9 mouse cellular contexts compared by ENCODE assay signal in genomic region chr11:76436009-76436408, GRCm38 (mm10). TPM values are rescaled to one million over a fixed set of nuclear protein-coding genes. Genes with fewer than 3 reads are reported as not detected.
DNase-seq lines count a peak whose midpoint lies in the region; ATAC-seq and TF ChIP-seq lines count a peak whose summit lies in the region.
"Had no signal": no experiment of that assay in that cellular context is flagged by ENCODE, and none has a peak within 500 bp of the region (broad histone marks: within the 10 kb centered on the region; RNA-seq: fewer than 3 reads in every experiment).

No protein-coding gene starts in this region.

- intact Hi-C loops in gastrocnemius, postnatal 14 days (cut with DNase I; ENCODE audit: low total_unique reads), result no loop called here

- no peaks in the 10 kb centered on the region for H3K9me3 ChIP-seq in intestine, embryonic 16.5 days (ENCODE audit: control insufficient read depth, low read length)
- H3K9me3 ChIP-seq in forebrain, embryonic 10.5 days, result no peaks in the 10 kb centered on the region

- H3K27me3 ChIP-seq in kidney, adult 2 months (replicated peaks; ENCODE audit: control insufficient read depth, insufficient read depth, low read length), result no peaks in the 10 kb centered on the region
- H3K27me3 ChIP-seq in intestine, embryonic 16.5 days (replicated peaks; ENCODE audit: control insufficient read depth, insufficient read depth, low read length), result no peaks in the 10 kb centered on the region
- peaks cover 51% of the 10 kb centered on the region for H3K27me3 ChIP-seq in forebrain, embryonic 10.5 days (ENCODE audit: poor library complexity, severe bottlenecking)

- H3K4me3 ChIP-seq in kidney, adult 2 months (ENCODE audit: insufficient read depth, low read depth, low read length), result 0 out of 2 replicates have a peak overlapping the region, but pooled peaks have one; percentile 33
- H3K4me3 ChIP-seq in cortical plate, adult 2 months (ENCODE audit: insufficient read depth, low read length), result peak overlapping the region; percentile 47
- peak overlapping the region; percentile 49 for H3K4me3 ChIP-seq in intestine, embryonic 16.5 days (ENCODE audit: low read length)
- H3K4me3 ChIP-seq in forebrain, embryonic 10.5 days, result no peak overlapping the region

- no peak for ATAC-seq in intestine, embryonic 16.5 days

- TF ChIP-seq POLR2A in kidney, adult 2 months (IDR thresholded peaks at IDR 0.05; ENCODE audit: low read depth, low read length), result no peak
- no peak for TF ChIP-seq POLR2A in cortical plate, adult 2 months (IDR thresholded peaks at IDR 0.05; ENCODE audit: extremely low read depth, insufficient read depth, low read length)

- H3K36me3 ChIP-seq in kidney, adult 2 months (ENCODE audit: control insufficient read depth, insufficient read depth, low read length), result no peaks in the 10 kb centered on the region
- H3K36me3 ChIP-seq in intestine, embryonic 16.5 days (ENCODE audit: control insufficient read depth, insufficient read depth, low read length), result peaks cover 5% of the 10 kb centered on the region; the same call in 1 of the 2 replicates
- peaks cover 31% of the 10 kb centered on the region for H3K36me3 ChIP-seq in forebrain, embryonic 10.5 days (replicated peaks)

- 83% methylated on average over 5 of the region's 5 CpGs for WGBS in kidney, adult 2 months
- 81% methylated on average over 5 of the region's 5 CpGs for WGBS in intestine, embryonic 16.5 days
- 87% methylated on average over 5 of the region's 5 CpGs for WGBS in forebrain, embryonic 10.5 days

- no peaks in the 10 kb centered on the region for H3K4me1 ChIP-seq in kidney, adult 2 months (ENCODE audit: control insufficient read depth, insufficient read depth, low read length)
- peaks cover 28% of the 10 kb centered on the region for H3K4me1 ChIP-seq in cortical plate, adult 2 months (ENCODE audit: control insufficient read depth, insufficient read depth, low read length)
- H3K4me1 ChIP-seq in intestine, embryonic 16.5 days (ENCODE audit: control insufficient read depth, insufficient read depth, low read length), result peaks cover 18% of the 10 kb centered on the region
- H3K4me1 ChIP-seq in forebrain, embryonic 10.5 days, result peaks cover 41% of the 10 kb centered on the region

- no peak for TF ChIP-seq CTCF in kidney, adult 2 months (conservative IDR thresholded peaks at IDR 0.05; ENCODE audit: insufficient read depth, insufficient read length, low read depth, low read length)
- TF ChIP-seq CTCF in cortical plate, adult 2 months (IDR thresholded peaks at IDR 0.05; ENCODE audit: extremely low read depth, insufficient read depth, low read length), result no peak

- peak overlapping the region; percentile 59; the same call in 1 of the 2 replicates for H3K4me2 ChIP-seq in intestine, embryonic 16.5 days (ENCODE audit: low read depth, low read length)

- peak overlapping the region; percentile 56 for H3K9ac ChIP-seq in intestine, embryonic 16.5 days (ENCODE audit: low read depth, low read length)

- H3K27ac ChIP-seq in kidney, adult 2 months (ENCODE audit: insufficient read depth, low read depth, low read length), result no peak overlapping the region
- no peak overlapping the region for H3K27ac ChIP-seq in cortical plate, adult 2 months (ENCODE audit: insufficient read depth, low read length)
- no peak overlapping the region for H3K27ac ChIP-seq in intestine, embryonic 16.5 days (ENCODE audit: low read length)
- H3K27ac ChIP-seq in forebrain, embryonic 10.5 days, result no peak overlapping the region

- DNase-seq in kidney, adult 2 months, result no peak
- no peak for DNase-seq in kidney, adult 11 months
- peak; percentile 51 for DNase-seq in gastrocnemius, postnatal 14 days
- DNase-seq in natural killer cell, adult 2 months (ENCODE audit: low spot score in 2 of 2), result no peak
- no peak for DNase-seq in right cerebral cortex, postnatal 14 days
- DNase-seq in forebrain, embryonic 10.5 days (ENCODE audit: extremely low spot score, low spot score), result no peak
- DNase-seq: adrenal gland, adult 2 months had no signal

RNA-seq across cellular contexts. Expression of gene Timm22, which starts 29.3 kb away (rescaled TPM):
- 16.1 and 17.4 TPM in 2 replicates for polyA plus RNA-seq in kidney, adult 2 months (2012; rRNA removed)
- polyA plus RNA-seq in cortical plate, adult 2 months (2012; rRNA removed), result 28.3 and 28.7 TPM in 2 replicates
- 10 to 100 TPM; 38.6 to 46.2 TPM for total RNA-seq in gastrocnemius, postnatal 14 days (2021)
- 92.8 and 96.6 TPM in 2 replicates for polyA plus RNA-seq in intestine, embryonic 16.5 days (2015; fragmentation: Nextera tagmentation; extraction: Ambion mirVana)
- polyA plus RNA-seq in forebrain, embryonic 10.5 days (2016; fragmentation: Nextera tagmentation; extraction: Ambion mirVana), result 127 and 128 TPM in 2 replicates

RNA-seq across cellular contexts. Expression of gene Nxn, which starts 37.1 kb away (rescaled TPM):
- polyA plus RNA-seq in kidney, adult 2 months (2012; rRNA removed), result 10.0 and 10.6 TPM in 2 replicates
- 8.0 and 9.2 TPM in 2 replicates for polyA plus RNA-seq in cortical plate, adult 2 months (2012; rRNA removed)
- total RNA-seq in gastrocnemius, postnatal 14 days (2021), result 10 to 100 TPM; 28.7 to 28.8 TPM
- 20.1 and 25.7 TPM in 2 replicates for polyA plus RNA-seq in intestine, embryonic 16.5 days (2015; fragmentation: Nextera tagmentation; extraction: Ambion mirVana)
- polyA plus RNA-seq in forebrain, embryonic 10.5 days (2016; fragmentation: Nextera tagmentation; extraction: Ambion mirVana), result 55.4 and 62.3 TPM in 2 replicates
